Mouse (Mus musculus): ENCODE data around the gene 4930432K21Rik. TPM values are rescaled to one million over a fixed set of nuclear protein-coding genes. Genes with fewer than 3 reads are reported as not detected.

4930432K21Rik gene
- polyA plus RNA-seq, 1 experiment = 0.63 TPM

- 64% methylated on average over 2 of the region's 2 CpGs for WGBS
- Histone ChIP-seq H3K27ac (ENCODE audit: insufficient read depth, low read depth, low read length) (no peak overlapping the region), H3K27me3 (replicated peaks; ENCODE audit: control insufficient read depth, insufficient read depth, low read length) (no peaks in the 10 kb centered on the region), H3K4me1 (ENCODE audit: control insufficient read depth, insufficient read depth, low read length) (peaks cover 6% of the 10 kb centered on the region), H3K4me3 (ENCODE audit: insufficient read depth, low read depth, low read length) (no peak overlapping the region), H3K36me3 (ENCODE audit: control insufficient read depth, insufficient read depth, low read length) (no peaks in the 10 kb centered on the region)
- no peak for DNase-seq
- TF ChIP-seq CTCF (conservative IDR thresholded peaks at IDR 0.05; ENCODE audit: insufficient read depth, insufficient read length, low read depth, low read length) (no peak), POLR2A (IDR thresholded peaks at IDR 0.05; ENCODE audit: low read depth, low read length) (no peak)
These were observed 42.1 kb upstream of the 4930432K21Rik start for GRCm38 (mm10) chr8:84105676-84106075.

GRCm38 (mm10) chr8:84106216-84107040 is 41.4 kb upstream of the 4930432K21Rik start:
- no peak for TF ChIP-seq POLR2A (IDR thresholded peaks at IDR 0.05; ENCODE audit: low read depth, low read length)
- no peak for TF ChIP-seq CTCF (conservative IDR thresholded peaks at IDR 0.05; ENCODE audit: insufficient read depth, insufficient read length, low read depth, low read length)
- Histone ChIP-seq H3K36me3 (ENCODE audit: control insufficient read depth, insufficient read depth, low read length) (no peaks in the 10 kb centered on the region), H3K27ac (ENCODE audit: insufficient read depth, low read depth, low read length) (no peak overlapping the region), H3K4me3 (ENCODE audit: insufficient read depth, low read depth, low read length) (no peak overlapping the region), H3K27me3 (replicated peaks; ENCODE audit: control insufficient read depth, insufficient read depth, low read length) (no peaks in the 10 kb centered on the region), H3K4me1 (ENCODE audit: control insufficient read depth, insufficient read depth, low read length) (peaks cover 6% of the 10 kb centered on the region)
- WGBS = 96% methylated on average over 6 of the region's 6 CpGs
- DNase-seq = no peak

- TF ChIP-seq POLR2A (IDR thresholded peaks at IDR 0.05; ENCODE audit: low read depth, low read length) = no peak
- no peak for TF ChIP-seq CTCF (conservative IDR thresholded peaks at IDR 0.05; ENCODE audit: insufficient read depth, insufficient read length, low read depth, low read length)
- 90% methylated on average over 6 of the region's 6 CpGs for WGBS
- no peak for DNase-seq
- no peaks in the 10 kb centered on the region for H3K27me3 ChIP-seq (replicated peaks; ENCODE audit: control insufficient read depth, insufficient read depth, low read length)
- H3K27ac ChIP-seq (ENCODE audit: insufficient read depth, low read depth, low read length) = no peak overlapping the region
- no peaks in the 10 kb centered on the region for H3K4me1 ChIP-seq (ENCODE audit: control insufficient read depth, insufficient read depth, low read length)
- H3K4me3 ChIP-seq (ENCODE audit: insufficient read depth, low read depth, low read length) = no peak overlapping the region
- H3K36me3 ChIP-seq (ENCODE audit: control insufficient read depth, insufficient read depth, low read length) = no peaks in the 10 kb centered on the region
These were observed 32.2 kb upstream of the 4930432K21Rik start for GRCm38 (mm10) chr8:84115646-84116045.

GRCm38 (mm10) chr8:84122151-84122550 is 25.7 kb upstream of the 4930432K21Rik start:
- H3K27ac ChIP-seq (ENCODE audit: insufficient read depth, low read depth, low read length) = no peak overlapping the region
- no peaks in the 10 kb centered on the region for H3K27me3 ChIP-seq (replicated peaks; ENCODE audit: control insufficient read depth, insufficient read depth, low read length)
- DNase-seq = no peak
- no peaks in the 10 kb centered on the region for H3K4me1 ChIP-seq (ENCODE audit: control insufficient read depth, insufficient read depth, low read length)
- H3K36me3 ChIP-seq (ENCODE audit: control insufficient read depth, insufficient read depth, low read length) = no peaks in the 10 kb centered on the region
- TF ChIP-seq CTCF (conservative IDR thresholded peaks at IDR 0.05; ENCODE audit: insufficient read depth, insufficient read length, low read depth, low read length) = no peak
- no peak for TF ChIP-seq POLR2A (IDR thresholded peaks at IDR 0.05; ENCODE audit: low read depth, low read length)
- no peak overlapping the region for H3K4me3 ChIP-seq (ENCODE audit: insufficient read depth, low read depth, low read length)
- 85% methylated on average over 3 of the region's 3 CpGs for WGBS

DNA sequence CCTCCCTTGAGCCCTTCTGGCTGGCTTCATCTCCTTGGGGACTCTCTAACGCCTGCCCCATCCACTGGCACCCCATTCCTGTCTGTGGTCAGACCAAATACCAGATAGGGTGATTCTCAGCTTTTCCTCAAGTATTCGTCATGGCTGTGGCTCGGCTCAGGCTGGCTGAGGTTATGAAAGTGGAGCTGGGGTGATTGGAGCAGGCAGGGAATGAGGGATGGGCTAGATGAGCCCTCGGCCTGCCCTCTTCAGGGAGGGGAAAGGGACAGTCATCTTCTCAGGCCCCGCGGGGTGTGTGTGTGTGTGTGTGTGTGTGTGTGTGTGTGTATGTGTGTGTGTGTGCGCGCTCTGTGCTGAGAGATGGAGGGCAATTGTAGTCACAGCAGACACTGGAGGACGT is 22.2 kb upstream of the 4930432K21Rik start, which contains the start of gene Podnl1:
Podnl1 (plus strand) TSS at position 334 of the 400 bp plus-strand sequence.
- TF ChIP-seq CTCF (conservative IDR thresholded peaks at IDR 0.05; ENCODE audit: insufficient read depth, insufficient read length, low read depth, low read length) (no peak), POLR2A (IDR thresholded peaks at IDR 0.05; ENCODE audit: low read depth, low read length) (no peak)
- H3K27me3 ChIP-seq (replicated peaks; ENCODE audit: control insufficient read depth, insufficient read depth, low read length) = no peaks in the 10 kb centered on the region
- no peaks in the 10 kb centered on the region for H3K4me1 ChIP-seq (ENCODE audit: control insufficient read depth, insufficient read depth, low read length)
- no peak for DNase-seq
- H3K4me3 ChIP-seq (ENCODE audit: insufficient read depth, low read depth, low read length) = no peak within 1 kb of the TSS
- no peaks in the 10 kb centered on the region for H3K36me3 ChIP-seq (ENCODE audit: control insufficient read depth, insufficient read depth, low read length)
- H3K27ac ChIP-seq (ENCODE audit: insufficient read depth, low read depth, low read length) = no peak within 1 kb of the TSS
- 55% methylated on average over 9 of the region's 9 CpGs for WGBS

GRCm38 (mm10) chr8:84126742-84127141 is 21.1 kb upstream of the 4930432K21Rik start:
- DNase-seq = no peak
- TF ChIP-seq POLR2A (IDR thresholded peaks at IDR 0.05; ENCODE audit: low read depth, low read length) = no peak
- TF ChIP-seq CTCF (conservative IDR thresholded peaks at IDR 0.05; ENCODE audit: insufficient read depth, insufficient read length, low read depth, low read length) = no peak
- H3K4me1 ChIP-seq (ENCODE audit: control insufficient read depth, insufficient read depth, low read length) = no peaks in the 10 kb centered on the region
- H3K27me3 ChIP-seq (replicated peaks; ENCODE audit: control insufficient read depth, insufficient read depth, low read length) = no peaks in the 10 kb centered on the region
- no peaks in the 10 kb centered on the region for H3K36me3 ChIP-seq (ENCODE audit: control insufficient read depth, insufficient read depth, low read length)
- WGBS = 75% methylated on average over 2 of the region's 2 CpGs
- H3K4me3 ChIP-seq (ENCODE audit: insufficient read depth, low read depth, low read length) = no peak overlapping the region
- H3K27ac ChIP-seq (ENCODE audit: insufficient read depth, low read depth, low read length) = no peak overlapping the region

DNA sequence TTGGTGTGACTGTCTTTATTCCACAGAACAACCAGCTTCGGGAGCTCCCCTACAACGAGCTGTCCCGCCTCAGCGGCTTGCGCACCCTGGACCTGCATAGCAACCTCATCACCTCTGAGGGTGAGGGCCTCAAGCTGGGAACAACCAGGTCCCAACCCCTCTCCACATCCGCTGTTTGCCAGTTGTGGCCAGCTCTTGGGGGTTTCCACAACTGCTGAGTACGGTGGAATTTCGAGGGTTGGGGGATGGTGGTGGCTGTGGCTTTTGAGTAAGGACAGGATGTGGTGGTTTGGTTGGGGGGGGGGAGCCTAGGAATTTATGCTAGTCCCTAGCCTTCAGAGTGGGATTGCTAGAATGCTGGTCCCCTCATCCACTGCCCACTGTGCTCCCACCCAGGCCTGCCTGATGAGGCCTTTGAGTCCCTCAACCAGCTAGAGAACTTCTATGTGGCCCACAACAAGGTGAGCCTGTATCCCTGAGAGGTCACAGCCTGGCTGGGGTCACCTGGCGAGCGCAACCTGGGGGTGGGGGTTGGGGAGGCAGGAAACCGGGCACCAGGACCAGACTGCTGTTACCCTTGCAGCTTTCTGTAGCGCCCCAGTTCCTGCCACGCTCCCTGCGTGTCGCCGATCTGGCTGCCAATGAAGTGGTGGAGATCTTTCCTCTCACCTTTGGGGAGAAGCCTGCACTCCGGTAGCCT is 20.5 kb upstream of the 4930432K21Rik start:
- Histone ChIP-seq H3K4me1 (ENCODE audit: control insufficient read depth, insufficient read depth, low read length) (no peaks in the 10 kb centered on the region), H3K27me3 (replicated peaks; ENCODE audit: control insufficient read depth, insufficient read depth, low read length) (no peaks in the 10 kb centered on the region), H3K27ac (ENCODE audit: insufficient read depth, low read depth, low read length) (no peak overlapping the region), H3K36me3 (ENCODE audit: control insufficient read depth, insufficient read depth, low read length) (no peaks in the 10 kb centered on the region), H3K4me3 (ENCODE audit: insufficient read depth, low read depth, low read length) (no peak overlapping the region)
- DNase-seq = no peak
- TF ChIP-seq CTCF (conservative IDR thresholded peaks at IDR 0.05; ENCODE audit: insufficient read depth, insufficient read length, low read depth, low read length) (no peak), POLR2A (IDR thresholded peaks at IDR 0.05; ENCODE audit: low read depth, low read length) (no peak)
- WGBS = 69% methylated on average over 17 of the region's 17 CpGs
